Mouse (Mus musculus) brain, embryonic 18.5 days (tissue): ENCODE results near the gene Cacna1e.

Source experiments
- DNase-seq: peaks from one replicate; pipeline ENCODE4 v3.0.0-alpha.2; 2012; ENCODE audit warnings: low read depth, low spot score

Gene Cacna1e

GRCm38 (mm10) chr1:154413138-154413537 lies 471.2 kb downstream of the Cacna1e start:
- DNase-seq: no peak

- no peak for DNase-seq
Observed at GRCm38 (mm10) chr1:154409051-154409450, 475.2 kb downstream of the Cacna1e start.

GRCm38 (mm10) chr1:154391979-154392378 lies 492.3 kb downstream of the Cacna1e start:
- no peak for DNase-seq
